Mouse (Mus musculus): ENCODE results near the gene C1qtnf4. TPM values are rescaled to one million over a fixed set of nuclear protein-coding genes. Genes with fewer than 3 reads are reported as not detected.
"Not testable (repeated sequence)": the region's sequence is repeated elsewhere in the genome, so short reads cannot be mapped to it uniquely, and the experiment has no call there.

Gene C1qtnf4
- total and polyA plus RNA-seq, 3 experiments = 4.2 to 8.4 (median 4.4) TPM

DNA sequence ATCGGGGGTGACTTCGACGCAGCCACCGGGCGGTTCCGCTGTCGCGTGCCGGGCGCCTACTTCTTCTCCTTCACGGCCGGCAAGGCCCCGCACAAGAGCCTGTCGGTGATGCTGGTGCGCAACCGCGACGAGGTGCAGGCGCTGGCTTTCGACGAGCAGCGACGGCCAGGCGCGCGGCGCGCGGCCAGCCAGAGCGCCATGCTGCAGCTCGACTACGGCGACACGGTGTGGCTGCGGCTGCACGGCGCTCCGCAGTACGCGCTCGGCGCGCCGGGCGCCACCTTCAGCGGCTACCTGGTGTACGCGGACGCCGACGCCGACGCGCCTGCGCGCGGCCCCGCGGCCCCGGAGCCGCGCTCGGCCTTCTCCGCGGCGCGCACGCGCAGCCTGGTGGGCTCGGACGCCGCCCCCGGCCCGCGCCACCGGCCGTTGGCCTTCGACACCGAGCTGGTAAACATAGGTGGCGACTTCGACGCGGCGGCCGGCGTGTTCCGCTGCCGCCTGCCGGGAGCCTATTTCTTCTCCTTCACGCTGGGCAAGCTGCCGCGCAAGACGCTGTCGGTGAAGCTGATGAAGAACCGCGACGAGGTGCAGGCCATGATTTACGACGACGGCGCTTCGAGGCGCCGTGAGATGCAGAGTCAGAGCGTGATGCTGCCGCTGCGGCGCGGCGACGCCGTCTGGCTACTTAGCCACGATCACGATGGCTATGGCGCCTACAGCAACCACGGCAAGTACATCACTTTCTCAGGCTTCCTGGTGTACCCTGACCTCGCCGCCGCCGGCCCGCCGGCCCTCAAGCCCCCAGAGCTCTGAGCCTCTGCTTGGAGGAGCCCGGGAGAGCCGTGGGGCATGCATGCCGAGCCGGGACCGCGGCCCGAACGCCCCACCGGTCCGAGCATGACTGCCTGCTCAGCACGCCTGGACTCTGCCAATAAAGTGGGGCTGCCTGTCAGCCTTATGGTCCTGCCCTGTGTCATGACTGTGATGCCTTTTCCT, 4.2 kb downstream of the C1qtnf4 start:
- H3K9ac ChIP-seq (ENCODE audit: low read depth, low read length) = peak overlapping the region; percentile 46
- peaks cover 7% of the 10 kb centered on the region; the same call in 1 of the 2 replicates for H3K27me3 ChIP-seq (ENCODE audit: control insufficient read depth, insufficient read depth, low read length)
- 4% methylated on average over 133 of the region's 133 CpGs for WGBS
- H3K27ac ChIP-seq = no peak overlapping the region
- TF ChIP-seq POLR2A (IDR thresholded peaks at IDR 0.05; ENCODE audit: insufficient read depth, low read depth, low read length) (no peak), EP300 (IDR thresholded peaks at IDR 0.05; ENCODE audit: insufficient read depth, low read depth, low read length) (no peak), CTCF (IDR thresholded peaks at IDR 0.05) (peak; percentile 28; the same call in 1 of the 2 replicates)
- peak overlapping the region; percentile 46 for H3K4me3 ChIP-seq
- intact Hi-C loops (cut with DNase I) = no loop called here
- no peaks in the 10 kb centered on the region for H3K79me2 ChIP-seq (replicated peaks; ENCODE audit: control insufficient read depth, insufficient read depth, low read length)
- H3K36me3 ChIP-seq (ENCODE audit: control insufficient read depth, insufficient read depth, low read length) = no peaks in the 10 kb centered on the region
- no peaks in the 10 kb centered on the region for H3K4me1 ChIP-seq (ENCODE audit: control insufficient read depth, insufficient read depth, low read length)
- DNase-seq = peak; percentile 51 to 63

GRCm38 (mm10) chr2:90893673-90894298, 8.1 kb downstream of the C1qtnf4 start:
- peaks cover 6% of the 10 kb centered on the region for H3K36me3 ChIP-seq (ENCODE audit: control insufficient read depth, insufficient read depth, low read length)
- WGBS = 62% methylated on average over 6 of the region's 6 CpGs

GRCm38 (mm10) chr2:90894299-90894677, 8.6 kb downstream of the C1qtnf4 start:
- H3K36me3 ChIP-seq (ENCODE audit: control insufficient read depth, insufficient read depth, low read length); H3K4me1 ChIP-seq (ENCODE audit: control insufficient read depth, insufficient read depth, low read length); H3K9ac ChIP-seq (ENCODE audit: low read depth, low read length); H3K4me3 ChIP-seq; H3K79me2 ChIP-seq (replicated peaks; ENCODE audit: control insufficient read depth, insufficient read depth, low read length); H3K27ac ChIP-seq; DNase-seq; intact Hi-C loops (cut with DNase I); H3K27me3 ChIP-seq (ENCODE audit: control insufficient read depth, insufficient read depth, low read length): not testable (repeated sequence)
- 71% methylated on average over 3 of the region's 3 CpGs for WGBS

More at GRCm38 (mm10) chr2:90893673-90894298, 8.1 kb downstream of the C1qtnf4 start:
- Histone ChIP-seq H3K27ac (no peak overlapping the region), H3K4me3 (no peak overlapping the region), H3K4me1 (ENCODE audit: control insufficient read depth, insufficient read depth, low read length) (no peaks in the 10 kb centered on the region), H3K9ac (ENCODE audit: low read depth, low read length) (no peak overlapping the region), H3K27me3 (ENCODE audit: control insufficient read depth, insufficient read depth, low read length) (0 out of 2 replicates have a peak, but pooled peaks cover 2% of the 10 kb centered on the region), H3K79me2 (replicated peaks; ENCODE audit: control insufficient read depth, insufficient read depth, low read length) (no peaks in the 10 kb centered on the region)
- intact Hi-C loops (cut with DNase I) = no loop called here
- no peak for DNase-seq
- TF ChIP-seq CTCF (IDR thresholded peaks at IDR 0.05) (no peak), EP300 (IDR thresholded peaks at IDR 0.05; ENCODE audit: insufficient read depth, low read depth, low read length) (no peak), POLR2A (IDR thresholded peaks at IDR 0.05; ENCODE audit: insufficient read depth, low read depth, low read length) (no peak)

GRCm38 (mm10) chr2:90903398-90903797, 17.7 kb downstream of the C1qtnf4 start:
- Histone ChIP-seq H3K27ac (peak overlapping the region; percentile 96), H3K4me1 (ENCODE audit: control insufficient read depth, insufficient read depth, low read length) (peaks cover 9% of the 10 kb centered on the region), H3K27me3 (ENCODE audit: control insufficient read depth, insufficient read depth, low read length) (no peaks in the 10 kb centered on the region), H3K79me2 (replicated peaks; ENCODE audit: control insufficient read depth, insufficient read depth, low read length) (no peaks in the 10 kb centered on the region), H3K4me3 (peak overlapping the region; percentile 75), H3K36me3 (ENCODE audit: control insufficient read depth, insufficient read depth, low read length) (0 out of 2 replicates have a peak, but pooled peaks cover 2% of the 10 kb centered on the region), H3K9ac (ENCODE audit: low read depth, low read length) (no peak overlapping the region; the same call in 1 of the 2 replicates)
- 59% methylated on average over 2 of the region's 2 CpGs for WGBS
- intact Hi-C loops (cut with DNase I) = loop anchor here (5.0 kb wide), 3 partner anchors 36 to 299 kb away; partner anchors contain the start of genes Acp2, Mtch2 and Nr1h3
- DNase-seq = no peak
- no peak for TF ChIP-seq POLR2A (IDR thresholded peaks at IDR 0.05; ENCODE audit: insufficient read depth, low read depth, low read length)
- TF ChIP-seq CTCF (IDR thresholded peaks at IDR 0.05) = no peak
- TF ChIP-seq EP300 (IDR thresholded peaks at IDR 0.05; ENCODE audit: insufficient read depth, low read depth, low read length) = no peak

DNA sequence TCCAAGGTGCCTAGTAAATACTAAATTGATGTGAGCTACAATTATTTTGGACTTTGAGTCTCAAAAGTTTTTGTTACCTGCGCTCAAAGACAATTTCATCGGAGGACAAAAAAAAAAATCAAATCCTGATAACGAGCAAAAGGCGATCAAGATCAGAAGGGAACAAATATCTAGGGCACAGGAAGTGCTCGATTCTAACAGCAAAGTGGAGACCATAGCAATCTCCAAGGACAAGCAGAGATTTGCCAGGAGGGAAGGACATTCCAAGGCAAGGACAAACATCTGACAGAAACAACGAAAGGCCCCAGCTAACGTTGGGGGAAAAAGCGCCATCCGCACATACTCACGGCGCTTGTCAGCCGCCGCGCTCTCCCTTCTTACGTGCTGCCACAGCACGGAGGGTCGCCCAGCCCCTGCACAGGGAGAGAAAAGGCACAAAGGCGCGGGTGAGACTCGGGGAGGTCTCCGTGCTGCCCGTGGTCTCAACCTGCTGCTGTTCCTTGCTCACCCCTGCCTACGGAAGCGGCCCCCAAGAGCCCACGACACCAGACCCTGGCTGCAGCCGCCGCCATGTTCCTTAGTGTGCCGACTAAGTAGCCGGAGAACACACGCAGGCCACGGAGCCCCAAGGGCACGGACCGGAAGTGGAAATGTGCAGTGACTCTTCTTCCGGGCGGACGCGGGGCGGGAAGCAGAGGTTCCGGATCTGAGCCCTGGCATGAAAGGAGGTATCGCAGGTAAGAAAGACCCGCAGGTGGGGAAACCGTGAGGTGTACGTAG, 18.6 kb downstream of the C1qtnf4 start, which contains the start of the genes Kbtbd4 and Ndufs3:
Gene Kbtbd4 (plus strand): TSS at position 665 of the 780 bp plus-strand sequence.
Gene Ndufs3 (minus strand): TSS at position 752 of the 780 bp plus-strand sequence.
- peak within 1 kb of the TSS; percentile 86 for H3K9ac ChIP-seq (ENCODE audit: low read depth, low read length)

More for the DNA sequence above, 18.6 kb downstream of the C1qtnf4 start, which contains the start of the genes Kbtbd4 and Ndufs3:
- Histone ChIP-seq H3K27ac (peak within 1 kb of the TSS; percentile 96), H3K4me3 (peak within 1 kb of the TSS; percentile 75), H3K36me3 (ENCODE audit: control insufficient read depth, insufficient read depth, low read length) (0 out of 2 replicates have a peak, but pooled peaks cover 2% of the 10 kb centered on the region), H3K4me1 (ENCODE audit: control insufficient read depth, insufficient read depth, low read length) (peaks cover 9% of the 10 kb centered on the region), H3K27me3 (ENCODE audit: control insufficient read depth, insufficient read depth, low read length) (no peaks in the 10 kb centered on the region), H3K79me2 (replicated peaks; ENCODE audit: control insufficient read depth, insufficient read depth, low read length) (no peaks in the 10 kb centered on the region)
- peak; percentile 88 to 89 for DNase-seq
- peak; percentile 42; the same call in 1 of the 2 replicates for TF ChIP-seq EP300 (IDR thresholded peaks at IDR 0.05; ENCODE audit: insufficient read depth, low read depth, low read length)
- peak; percentile 94 for TF ChIP-seq POLR2A (IDR thresholded peaks at IDR 0.05; ENCODE audit: insufficient read depth, low read depth, low read length)
- TF ChIP-seq CTCF (IDR thresholded peaks at IDR 0.05) = no peak
- intact Hi-C loops (cut with DNase I) = loop anchor here (5.0 kb wide), 3 partner anchors 37 to 298 kb away; partner anchors contain the start of genes Acp2, Mtch2 and Nr1h3
- under 1% methylated on average over 43 of the region's 43 CpGs for WGBS

Data from heart, adult 2 months (tissue).